Mouse (Mus musculus): ENCODE data around the gene Gm37240.

Gm37240 gene

DNA sequence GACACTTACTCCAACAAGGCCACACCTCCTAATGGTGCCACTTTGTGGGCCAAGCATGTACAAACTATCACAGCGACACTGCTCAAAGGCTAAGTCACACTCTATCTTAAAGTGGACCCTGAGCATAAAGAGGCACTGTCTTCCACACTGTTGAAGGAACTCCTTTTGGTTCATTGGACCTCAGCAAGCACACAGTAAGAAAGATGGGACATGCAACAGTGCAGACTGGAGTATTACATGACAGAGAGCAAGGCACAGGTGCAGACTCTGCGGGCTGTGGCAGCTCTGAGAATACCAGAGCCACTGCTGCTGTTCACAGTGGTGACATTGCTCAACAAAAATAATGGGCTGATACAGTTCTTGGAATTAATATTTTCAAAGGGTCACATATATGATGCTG, 907.2 kb downstream of the Gm37240 start:
- DNase-seq: no peak

GRCm38 (mm10) chr3:84978676-84979075, 908.6 kb downstream of the Gm37240 start:
- no peak for DNase-seq

DNA sequence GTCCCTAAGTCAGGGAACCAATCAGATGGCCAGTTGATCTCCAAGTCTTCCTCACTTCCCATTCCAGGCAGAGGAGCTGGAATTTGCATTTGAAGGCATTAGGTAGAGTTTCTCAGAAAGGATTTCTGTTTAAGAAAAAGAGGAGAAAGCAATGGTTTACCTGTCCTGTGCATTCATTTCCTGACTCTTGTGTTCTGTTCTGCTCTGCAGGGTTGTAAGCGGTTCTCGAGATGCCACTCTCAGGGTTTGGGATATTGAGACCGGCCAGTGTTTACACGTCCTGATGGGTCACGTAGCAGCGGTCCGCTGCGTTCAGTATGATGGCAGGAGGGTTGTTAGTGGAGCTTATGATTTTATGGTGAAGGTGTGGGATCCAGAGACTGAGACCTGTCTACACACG, 913.1 kb downstream of the Gm37240 start:
- no peak for DNase-seq

DNA sequence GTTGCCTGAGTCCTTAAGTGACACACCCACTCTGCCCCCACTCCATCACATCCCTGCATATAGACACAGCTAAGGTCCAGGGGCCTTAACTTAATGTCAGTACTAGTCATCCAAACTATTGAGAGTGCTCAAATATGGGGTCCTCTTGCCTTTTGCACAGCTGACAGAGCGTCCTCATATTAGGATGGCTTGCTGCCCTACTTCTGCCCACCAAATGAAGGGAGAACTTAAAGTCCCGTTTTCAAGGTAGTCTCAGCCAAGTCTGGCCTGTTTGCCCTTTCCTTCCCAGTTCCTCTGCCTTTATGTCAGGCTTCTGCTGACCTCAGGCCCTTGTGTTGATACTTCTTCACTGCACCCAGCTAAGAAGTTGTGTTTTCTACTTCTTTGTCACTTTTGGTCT, 914.4 kb downstream of the Gm37240 start:
- DNase-seq: no peak

GRCm38 (mm10) chr3:84971561-84971960, 915.8 kb downstream of the Gm37240 start:
- no peak for DNase-seq

GRCm38 (mm10) chr3:84967364-84967763, 920.0 kb downstream of the Gm37240 start:
- DNase-seq: no peak

GRCm38 (mm10) chr3:84965156-84965555, 922.2 kb downstream of the Gm37240 start:
- no peak for DNase-seq

- DNase-seq: no peak
Observed at GRCm38 (mm10) chr3:84955857-84956256, 931.5 kb downstream of the Gm37240 start.

GRCm38 (mm10) chr3:84955011-84955775, 932.1 kb downstream of the Gm37240 start:
- DNase-seq: no peak

- no peak for DNase-seq
Observed at GRCm38 (mm10) chr3:84952585-84953187, 934.6 kb downstream of the Gm37240 start.

- DNase-seq: peak; percentile 67
Observed at GRCm38 (mm10) chr3:84952135-84952534, 935.2 kb downstream of the Gm37240 start.

DNA sequence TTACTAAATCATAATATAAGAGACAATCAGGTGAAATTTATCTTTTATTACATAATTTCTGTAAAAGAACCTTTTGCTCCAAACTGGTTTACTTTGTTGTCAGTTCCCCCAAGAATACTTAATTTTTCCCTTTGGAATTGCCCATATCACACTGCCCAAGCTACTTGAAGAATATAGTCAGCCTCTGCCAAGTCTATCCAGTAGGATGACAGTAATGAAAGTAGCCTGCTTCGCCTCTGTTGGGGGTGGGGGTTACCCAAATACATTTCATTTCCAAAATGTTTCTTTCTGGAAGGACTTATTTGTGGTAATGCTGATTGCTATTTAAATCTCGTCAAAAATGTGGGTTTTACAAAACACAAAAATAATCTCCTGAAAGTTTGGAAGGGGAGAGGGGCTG, 935.6 kb downstream of the Gm37240 start:
- DNase-seq: no peak

- DNase-seq: no peak
Observed at GRCm38 (mm10) chr3:84949387-84949786, 937.9 kb downstream of the Gm37240 start.

- no peak for DNase-seq
Observed at GRCm38 (mm10) chr3:84946381-84946780, 940.9 kb downstream of the Gm37240 start.

DNA sequence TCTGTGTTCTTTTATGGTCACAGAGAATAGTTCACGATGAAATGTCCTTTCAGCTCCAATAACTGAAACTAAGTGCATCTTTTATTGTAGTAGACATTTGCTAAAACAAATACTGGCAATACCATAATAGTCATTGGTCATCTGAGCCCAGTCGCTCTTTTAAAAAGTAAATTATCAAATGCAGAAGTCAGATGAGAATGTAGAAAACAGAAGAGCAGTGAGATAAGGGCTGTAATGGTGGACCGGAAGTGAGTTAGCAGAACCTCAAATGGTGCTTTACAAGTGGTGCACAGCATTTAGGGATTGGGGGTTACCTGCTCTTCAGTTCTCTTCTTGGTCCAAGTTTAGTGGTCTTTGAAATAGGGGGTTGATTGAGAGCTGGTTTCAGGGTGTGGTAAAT, 942.4 kb downstream of the Gm37240 start:
- DNase-seq: no peak

DNA sequence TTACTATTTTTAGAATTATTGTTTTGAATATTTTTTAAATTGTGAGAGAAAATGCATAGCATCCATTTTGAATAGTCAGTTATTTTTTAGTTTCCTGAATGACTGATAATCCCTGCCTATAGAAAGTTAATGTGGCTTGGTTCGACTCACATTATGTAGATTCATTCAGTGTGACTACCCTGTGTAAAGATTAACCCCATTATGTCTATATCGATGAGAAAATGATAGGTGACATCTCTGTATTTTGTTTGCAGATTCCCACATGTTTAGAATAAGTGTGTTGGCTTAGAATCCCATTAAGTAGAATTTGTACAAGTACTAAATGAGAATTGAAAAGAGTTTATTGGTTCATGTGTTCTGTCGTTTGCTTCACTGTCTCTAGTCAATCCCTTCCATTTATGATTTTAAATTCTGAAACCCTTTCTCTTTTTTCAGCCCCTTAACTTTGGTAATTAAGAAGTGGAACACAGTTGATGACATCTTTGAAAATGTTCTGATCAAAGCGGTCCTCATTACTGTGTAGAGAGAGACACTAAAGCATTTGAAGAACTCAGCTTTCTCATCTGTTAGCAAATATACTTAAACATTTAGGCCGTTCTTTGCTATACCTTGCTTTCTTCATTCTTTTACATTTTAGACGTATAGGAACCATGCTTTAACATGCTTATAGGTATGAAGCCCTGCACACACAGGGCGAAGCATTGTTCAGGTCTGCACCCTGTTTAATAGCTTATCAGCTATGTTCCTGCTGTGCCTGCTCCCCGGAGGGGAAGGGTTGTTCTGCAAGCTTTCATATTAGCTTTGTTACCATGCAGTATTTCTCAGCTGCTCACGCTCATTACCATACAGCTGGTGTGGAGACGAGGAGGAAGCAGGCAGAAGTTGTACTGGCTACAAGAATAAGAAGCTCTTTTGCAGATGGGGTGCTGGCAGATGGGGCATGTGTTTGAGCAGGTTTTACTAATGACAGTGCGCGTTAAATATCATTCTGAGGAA, 949.7 kb downstream of the Gm37240 start:
- DNase-seq: no peak

DNA sequence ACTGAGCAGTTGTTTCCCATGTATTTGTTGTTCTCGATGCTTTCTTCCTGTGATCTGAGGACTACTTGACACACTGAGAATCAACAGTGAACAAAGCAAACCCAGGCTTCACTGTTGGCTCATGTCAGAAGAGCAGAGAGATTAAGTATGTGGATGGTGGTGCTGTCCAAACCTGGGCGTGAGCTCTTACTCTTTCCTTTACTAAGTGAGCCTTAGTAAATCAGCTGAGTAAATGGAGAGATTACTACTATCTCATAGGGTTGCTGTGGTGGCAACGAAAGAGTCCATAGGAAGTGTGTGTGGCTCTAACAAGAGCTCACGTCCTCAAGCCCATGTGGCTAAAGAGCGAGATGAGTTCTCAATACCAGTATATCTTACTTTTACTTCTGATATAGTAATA, 950.4 kb downstream of the Gm37240 start:
- DNase-seq: no peak

DNA sequence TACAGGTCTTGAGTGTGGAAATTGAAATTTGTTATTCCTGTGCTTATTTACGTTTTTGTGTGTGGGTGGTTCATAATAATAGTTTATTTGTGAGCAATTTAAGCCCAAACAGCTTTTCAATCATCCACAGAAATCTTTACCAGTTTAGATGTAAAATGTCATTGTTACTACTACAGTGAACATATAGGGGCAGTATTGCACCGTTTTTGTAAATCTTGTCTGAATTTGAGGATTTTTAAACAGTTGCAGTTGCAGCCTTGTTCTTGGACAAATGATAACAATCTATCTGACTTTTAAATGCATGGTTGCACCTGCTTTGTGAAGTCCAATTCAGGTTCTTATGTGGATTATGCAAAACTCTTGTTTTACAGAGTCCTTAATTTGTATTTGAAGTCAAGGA, 951.1 kb downstream of the Gm37240 start:
- no peak for DNase-seq

DNA sequence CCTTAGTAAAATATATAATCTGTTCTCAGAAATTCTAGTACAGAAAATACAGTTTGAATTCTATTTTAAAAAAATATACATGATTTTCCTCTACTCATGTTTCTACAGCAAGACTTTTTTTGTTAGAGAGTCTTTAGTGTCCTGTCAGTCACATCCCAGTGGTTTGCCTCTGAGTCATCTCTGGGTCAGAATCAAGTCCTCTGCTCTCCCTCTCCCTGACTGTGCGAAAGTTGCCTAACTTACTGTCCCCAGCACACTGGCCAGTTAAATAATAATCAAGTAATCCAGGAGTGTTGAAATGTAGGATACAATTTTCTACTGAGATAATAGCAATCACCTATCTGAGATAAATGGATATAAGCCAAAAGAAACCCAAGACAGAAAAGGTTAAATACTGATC, 951.6 kb downstream of the Gm37240 start:
- DNase-seq: no peak

- no peak for DNase-seq
Observed at GRCm38 (mm10) chr3:84930683-84931082, 956.6 kb downstream of the Gm37240 start.

DNA sequence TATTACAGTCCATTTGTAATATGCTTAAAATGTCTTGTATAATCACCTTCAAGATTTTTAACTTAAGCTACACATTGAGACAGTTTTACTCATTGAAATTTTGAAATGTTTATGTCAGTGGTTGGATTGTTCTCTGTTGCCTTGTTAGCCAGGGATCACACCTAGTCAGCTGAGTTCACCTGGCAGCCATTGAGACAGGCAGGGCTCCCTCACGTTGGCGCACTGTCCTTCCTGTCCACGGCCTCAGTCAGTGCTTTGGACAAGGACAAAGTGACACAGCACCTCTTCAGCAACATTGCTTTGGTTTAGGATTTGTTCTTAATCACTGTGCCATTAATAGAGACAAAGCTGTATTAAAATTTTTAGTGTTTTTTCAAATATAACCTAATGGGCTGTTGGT, 958.1 kb downstream of the Gm37240 start:
- DNase-seq: no peak

DNA sequence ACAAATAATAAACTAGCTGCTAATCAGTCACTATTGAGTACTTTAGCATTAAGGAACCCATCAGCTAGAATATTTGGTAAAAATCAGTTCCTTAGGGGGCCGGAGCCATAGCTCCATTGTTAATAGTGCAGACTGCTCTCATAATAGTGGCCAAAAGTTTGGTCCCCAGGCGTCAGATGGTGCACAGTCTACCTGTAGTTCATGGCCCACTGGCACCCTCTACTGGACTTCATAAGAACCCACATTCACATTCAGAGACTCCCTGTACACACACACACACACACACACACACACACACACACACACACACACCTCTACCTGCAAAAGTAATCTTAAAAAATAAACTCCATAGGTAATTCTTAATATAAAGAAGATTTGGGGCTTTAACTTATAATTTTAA, 959.4 kb downstream of the Gm37240 start:
- no peak for DNase-seq

DNA sequence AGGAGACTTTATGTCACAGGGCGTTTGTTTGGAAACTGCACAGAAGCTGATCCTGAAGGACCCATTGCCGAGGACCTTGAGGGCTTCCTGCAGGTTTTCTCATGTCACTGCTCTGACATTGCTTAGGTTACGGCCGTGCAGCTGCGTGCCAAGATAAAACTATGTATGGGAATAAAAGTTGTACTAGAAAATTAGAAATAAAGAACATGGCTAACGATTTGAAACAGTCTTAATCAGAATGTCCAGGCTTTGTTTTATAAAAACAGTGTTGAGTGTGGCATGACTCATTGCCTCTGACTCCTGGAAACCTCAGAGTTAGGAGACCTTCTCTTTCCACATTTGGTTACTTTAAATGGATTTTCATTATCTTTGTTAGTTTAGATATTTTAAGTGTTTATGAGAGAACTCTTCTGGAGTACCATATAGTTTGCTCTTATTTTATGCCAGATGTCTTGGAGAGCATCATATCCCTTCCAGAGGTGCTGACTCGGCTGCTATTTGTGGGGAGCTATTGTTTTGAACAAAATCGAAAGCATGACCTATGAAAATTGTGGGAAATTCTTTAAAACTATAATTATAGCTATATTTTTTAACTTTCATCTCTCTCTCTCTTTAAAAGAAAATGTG, 960.0 kb downstream of the Gm37240 start:
- DNase-seq: no peak
